ENCODE assay signal across 15 mouse cellular contexts in genomic region chr19:27317337-27317736, GRCm38 (mm10). TPM values are rescaled to one million over a fixed set of nuclear protein-coding genes. Genes with fewer than 3 reads are reported as not detected.
A peak's percentile ranks its signal among the peaks of the same experiment; 100 is the strongest.
DNase-seq lines count a peak whose midpoint lies in the region; ATAC-seq and TF ChIP-seq lines count a peak whose summit lies in the region.
"Had no signal": no experiment of that assay in that cellular context is flagged by ENCODE, and none has a peak within 500 bp of the region (broad histone marks: within the 10 kb centered on the region; RNA-seq: fewer than 3 reads in every experiment).

No protein-coding gene starts in this region.

- H3K4me2 ChIP-seq in forebrain, embryonic 16.5 days (ENCODE audit: low read length) = no peak overlapping the region
- H3K4me2 ChIP-seq: liver, embryonic 15.5 days; midbrain, embryonic 12.5 days had no signal

- no peaks in the 10 kb centered on the region for H3K27me3 ChIP-seq in forebrain, embryonic 16.5 days (replicated peaks; ENCODE audit: control insufficient read depth, insufficient read depth, low read length)
- H3K27me3 ChIP-seq: liver, embryonic 15.5 days; midbrain, embryonic 12.5 days had no signal

- peak; percentile 76 for ATAC-seq in frontal cortex, adult (ENCODE audit: low TSS enrichment)
- ATAC-seq in forebrain, embryonic 16.5 days = 0 out of 2 replicates have a peak, but pooled peaks have one; percentile 61

- no peak for DNase-seq in frontal cortex, postnatal 25 days (ENCODE audit: low spot score in 2 of 2)
- peak; percentile 41 to 67 for DNase-seq in left cerebral cortex, postnatal 14 days (ENCODE audit: low spot score in 2 of 2)
- DNase-seq in left cerebral cortex, adult 2 months (ENCODE audit: extremely low spot score in 1 of 2, low spot score in 2 of 2) = no peak
- DNase-seq in left cerebral cortex, postnatal 25 days (ENCODE audit: low spot score in 2 of 2) = peak; percentile 28 to 68
- DNase-seq in cerebellum, adult 9-11 months = no peak
- DNase-seq in urinary bladder, adult 2 months (ENCODE audit: low spot score) = no peak
- DNase-seq: adrenal gland, adult 8-10 months; B cell, adult 2 months; cerebellum, adult 9-10 months had no signal

- WGBS in forebrain, embryonic 16.5 days = 48% methylated on average over 5 of the region's 5 CpGs

- H3K9ac ChIP-seq in forebrain, embryonic 16.5 days (replicated peaks; ENCODE audit: low read depth, low read length) = no peak overlapping the region
- H3K9ac ChIP-seq: liver, embryonic 15.5 days; midbrain, embryonic 12.5 days had no signal

- peaks cover 3% of the 10 kb centered on the region; the same call in 1 of the 2 replicates for H3K4me1 ChIP-seq in forebrain, embryonic 16.5 days (replicated peaks; ENCODE audit: control insufficient read depth, insufficient read depth, low read length)
- H3K4me1 ChIP-seq: liver, embryonic 15.5 days had no signal

- intact Hi-C loops in left cerebral cortex, postnatal 14 days (cut with DNase I) = no loop called here
- intact Hi-C loops in left cerebral cortex, adult 2 months (cut with DNase I) = no loop called here
- intact Hi-C loops in left cerebral cortex, postnatal 25 days (cut with DNase I) = no loop called here

- H3K36me3 ChIP-seq in forebrain, embryonic 16.5 days (ENCODE audit: control insufficient read depth, insufficient read depth) = no peaks in the 10 kb centered on the region
- H3K36me3 ChIP-seq: liver, embryonic 15.5 days; midbrain, embryonic 12.5 days had no signal

- H3K9me3 ChIP-seq in forebrain, embryonic 16.5 days (ENCODE audit: control insufficient read depth, low read length) = no peaks in the 10 kb centered on the region
- H3K9me3 ChIP-seq: liver, embryonic 15.5 days; midbrain, embryonic 12.5 days had no signal

- TF ChIP-seq CTCF in left cerebral cortex, adult 2 months (IDR thresholded peaks at IDR 0.05) = no peak

- H3K27ac ChIP-seq in left cerebral cortex, adult 2 months = no peak overlapping the region
- H3K27ac ChIP-seq in forebrain, embryonic 16.5 days (ENCODE audit: low read length) = no peak overlapping the region
- H3K27ac ChIP-seq: liver, embryonic 15.5 days; midbrain, embryonic 12.5 days had no signal

- no peak overlapping the region for H3K4me3 ChIP-seq in left cerebral cortex, adult 2 months
- no peak overlapping the region for H3K4me3 ChIP-seq in forebrain, embryonic 16.5 days (replicated peaks; ENCODE audit: low read length)
- H3K4me3 ChIP-seq: liver, embryonic 15.5 days; midbrain, embryonic 12.5 days had no signal

RNA-seq across cellular contexts. Expression of gene Kcnv2, which starts 5.1 kb away (rescaled TPM):
- total RNA-seq in left cerebral cortex, postnatal 14 days (2021) = under 1 TPM in 1 of 2 experiments, not detected in 1; 0.08 TPM
- not detected for total RNA-seq in left cerebral cortex, adult 2 months (2021)
- not detected in 2 replicates for polyA plus RNA-seq in forebrain, embryonic 16.5 days (2015; fragmentation: Nextera tagmentation; extraction: Ambion mirVana)
- total RNA-seq in left cerebral cortex, postnatal 25 days (2021) = not detected
- 0.03 and 0.09 TPM in 2 replicates for polyA plus RNA-seq in urinary bladder, adult 2 months (2012; rRNA removed)
- total RNA-seq: adrenal gland, adult 8-10 months; left cerebral cortex, adult 18-20 months had no signal
- polyA plus RNA-seq: liver, embryonic 15.5 days; stomach, embryonic 14.5 days had no signal

Comparison
In these comparisons a context has a peak if more than half of its experiments do, and no peak if none do; other contexts are left out.
1. DNase-seq: peak in left cerebral cortex, postnatal 14 days (2 of 2) and left cerebral cortex, postnatal 25 days (2 of 2); none in frontal cortex, postnatal 25 days (0 of 2), left cerebral cortex, adult 2 months (0 of 2), cerebellum, adult 9-11 months (single experiment) and urinary bladder, adult 2 months (single experiment).